Mouse (Mus musculus) cortical plate, adult 2 months (tissue): ENCODE measurements around the gene Cry2. TPM values are rescaled to one million over a fixed set of nuclear protein-coding genes. Genes with fewer than 3 reads are reported as not detected.

Experiments
- H3K27ac ChIP-seq: fragments of 200-500 bp; 2 replicates; pipeline ENCODE4 v1.5.1; 2012; ENCODE audit warnings: low read length, control low read depth, inconsistent platforms; ENCODE audit not compliant: insufficient read depth
- H3K4me1 ChIP-seq: fragments of 200-500 bp; 2 replicates; pipeline ENCODE4 v1.6.1; 2011; ENCODE audit warnings: low read length; ENCODE audit not compliant: control insufficient read depth, insufficient read depth
- H3K4me3 ChIP-seq: fragments of 200-500 bp; 2 replicates; pipeline ENCODE4 v1.5.1; 2011; ENCODE audit warnings: mild to moderate bottlenecking, low read length, control low read depth; ENCODE audit not compliant: insufficient read depth
- CTCF ChIP-seq: fragments of 200-500 bp; IDR thresholded peaks from 2 replicates; pipeline ENCODE4 v1.5.1; 2011; ENCODE audit warnings: mild to moderate bottlenecking, control low read depth, low read length; ENCODE audit not compliant: insufficient read depth; ENCODE audit errors: extremely low read depth
- POLR2A ChIP-seq: fragments of 200-500 bp; IDR thresholded peaks from 2 replicates; pipeline ENCODE4 v1.6.1; 2011; ENCODE audit warnings: mild to moderate bottlenecking, low read length, control low read depth; ENCODE audit not compliant: insufficient read depth; ENCODE audit errors: extremely low read depth
- polyA plus RNA-seq: library from polyadenylated mRNA; depleted of rRNA; stranded (reverse); fragments of >200 nt; gene quantifications from 2 replicates; pipeline ENCODE4 v1.2.3, GENCODE M21; 2012; rRNA removed

The Cry2 gene
- polyA plus RNA-seq, 1 experiment, result 108 TPM

DNA sequence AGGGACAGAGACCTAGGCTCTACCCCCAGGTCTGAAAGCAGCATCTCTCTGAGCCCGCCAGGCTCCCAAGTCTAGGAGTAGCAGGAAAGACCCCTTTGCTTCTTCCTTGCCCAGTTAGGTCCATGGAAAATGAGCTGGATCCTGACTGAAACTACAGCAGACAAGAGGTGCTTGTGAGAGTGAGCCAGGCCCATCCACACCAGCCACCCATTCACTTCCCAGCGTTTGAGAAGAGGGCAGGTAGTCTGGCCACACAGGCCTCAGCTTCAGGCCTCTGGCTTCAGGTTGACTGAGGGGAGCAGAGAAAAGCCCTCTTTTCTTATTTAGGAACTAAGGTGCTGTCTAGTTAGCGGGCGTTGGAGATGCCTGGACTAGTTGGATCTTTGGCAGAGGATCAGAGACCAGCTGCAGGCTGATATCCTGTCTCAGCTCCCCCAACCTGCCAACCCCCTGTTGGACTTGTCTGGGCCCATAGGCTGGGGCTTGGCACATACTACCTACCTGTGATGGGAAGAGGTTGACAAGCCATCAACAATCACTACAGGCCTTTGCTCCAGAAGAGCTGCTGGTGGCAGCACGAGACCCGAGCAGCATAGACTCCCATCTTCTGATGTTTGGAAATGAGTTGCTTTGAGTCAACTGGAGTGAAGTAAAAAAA is 71.1 kb downstream of the Cry2 start:
- H3K27ac ChIP-seq, result no peak overlapping the region
- no peaks in the 10 kb centered on the region for H3K4me1 ChIP-seq
- H3K4me3 ChIP-seq, result no peak overlapping the region
- TF ChIP-seq POLR2A (no peak), CTCF (no peak)

- TF ChIP-seq CTCF (no peak), POLR2A (no peak)
- no peak overlapping the region for H3K4me3 ChIP-seq
- no peaks in the 10 kb centered on the region for H3K4me1 ChIP-seq
- no peak overlapping the region for H3K27ac ChIP-seq
Measured at GRCm38 (mm10) chr2:92361795-92362194, 72.0 kb downstream of the Cry2 start.

DNA sequence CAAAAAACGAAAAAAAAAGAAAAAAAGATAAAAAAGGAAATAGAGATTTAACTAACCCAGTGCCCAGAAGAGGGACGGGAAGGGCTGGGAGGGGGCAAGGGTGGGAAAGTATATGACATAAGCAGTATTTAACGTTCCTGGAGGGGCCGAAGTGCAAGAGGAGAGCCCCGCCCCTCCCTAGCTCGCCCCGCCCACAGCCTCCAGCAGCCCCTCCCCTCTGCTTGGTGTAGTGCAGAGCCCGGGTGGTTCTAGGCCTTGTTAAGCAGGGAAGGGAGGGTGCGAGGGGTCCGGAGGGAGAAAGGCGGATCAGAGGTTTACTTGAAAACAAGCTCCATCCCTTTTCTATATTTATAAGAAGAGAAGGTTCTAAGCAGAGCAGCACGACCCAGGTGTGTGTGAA is 73.0 kb downstream of the Cry2 start:
- Histone ChIP-seq H3K27ac (no peak overlapping the region), H3K4me1 (no peaks in the 10 kb centered on the region), H3K4me3 (no peak overlapping the region)
- TF ChIP-seq POLR2A (no peak), CTCF (no peak)

DNA sequence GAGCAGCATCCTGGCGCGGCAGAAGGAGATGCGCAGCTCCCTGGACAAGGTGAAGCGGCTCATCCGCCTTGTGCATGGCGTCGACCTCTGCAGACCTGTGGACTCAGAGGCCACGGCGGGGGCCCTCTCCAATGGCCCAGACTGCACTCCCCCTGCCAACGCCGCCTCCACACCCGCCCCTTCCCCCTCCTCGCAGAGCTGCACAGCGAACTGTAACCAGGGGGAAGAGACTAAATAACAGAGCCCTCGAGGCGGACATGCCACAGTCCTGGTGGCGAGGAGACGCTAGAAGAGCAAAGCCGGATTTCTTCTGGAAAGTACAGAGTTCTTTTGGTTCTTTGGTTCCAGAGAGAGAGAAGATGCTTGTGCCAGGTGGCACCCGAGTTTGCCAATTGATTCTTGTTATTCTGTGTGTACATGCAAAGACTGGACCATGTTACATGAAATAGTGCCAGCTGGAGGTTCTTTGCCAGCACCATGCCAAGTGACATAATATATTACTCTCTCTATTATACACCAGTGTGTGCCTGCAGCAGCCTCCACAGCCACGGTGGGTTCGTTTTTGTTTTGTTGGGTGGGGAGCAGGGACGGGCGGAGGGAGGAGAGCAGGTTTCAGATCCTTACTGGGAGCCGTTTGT is 73.5 kb downstream of the Cry2 start:
- Histone ChIP-seq H3K4me3 (no peak overlapping the region), H3K4me1 (no peaks in the 10 kb centered on the region), H3K27ac (no peak overlapping the region)
- TF ChIP-seq POLR2A, result no peak
- no peak for TF ChIP-seq CTCF

- H3K27ac ChIP-seq, result no peak overlapping the region
- no peaks in the 10 kb centered on the region for H3K4me1 ChIP-seq
- H3K4me3 ChIP-seq, result no peak overlapping the region
- TF ChIP-seq POLR2A (no peak), CTCF (no peak)
Measured at GRCm38 (mm10) chr2:92359301-92359700, 74.5 kb downstream of the Cry2 start.

GRCm38 (mm10) chr2:92354224-92354623 is 79.6 kb downstream of the Cry2 start:
- Histone ChIP-seq H3K4me1 (peaks cover 4% of the 10 kb centered on the region), H3K27ac (no peak overlapping the region), H3K4me3 (no peak overlapping the region)
- TF ChIP-seq POLR2A (no peak), CTCF (no peak)

Other genes with a start within 250 kb of the Cry2 start
- gene Pex16, start 59.4 kb downstream of the Cry2 start, polyA plus RNA-seq, result 45.5 and 50.3 TPM in 2 replicates
- gene Large2, start 59.2 kb downstream of the Cry2 start, polyA plus RNA-seq, result 0.31 and 0.59 TPM in 2 replicates
- gene 1700029I15Rik, start 51.5 kb downstream of the Cry2 start, polyA plus RNA-seq, result 4.2 and 4.4 TPM in 2 replicates
- 320 and 321 TPM in 2 replicates for gene Mapk8ip1, start 32.8 kb downstream of the Cry2 start, polyA plus RNA-seq
- gene Slc35c1, start 26.5 kb upstream of the Cry2 start, polyA plus RNA-seq, result 14.0 and 14.2 TPM in 2 replicates
- 235 and 243 TPM in 2 replicates for gene Chst1, start 165.7 kb upstream of the Cry2 start, polyA plus RNA-seq